Mouse (Mus musculus) lung, adult 2 months (tissue): Measurements from ENCODE around the gene Olfr213.

Experiments used
- CTCF ChIP-seq: fragments of 200-500 bp; IDR thresholded peaks from 2 replicates; pipeline ENCODE4 v1.5.1; 2011; ENCODE audit warnings: mild to moderate bottlenecking, low read length, control low read depth; ENCODE audit not compliant: insufficient read depth
- POLR2A ChIP-seq: fragments of 200-500 bp; IDR thresholded peaks from 2 replicates; pipeline ENCODE4 v1.6.1; 2011; ENCODE audit warnings: low read depth, mild to moderate bottlenecking, control low read depth, low read length, borderline replicate concordance; ENCODE audit errors: extremely low read depth

- TF ChIP-seq POLR2A = no peak
- no peak for TF ChIP-seq CTCF
Measured at GRCm38 (mm10) chr6:116584095-116584494, 45.8 kb downstream of the Olfr213 start, which contains the start of gene Olfr215.
